Mouse (Mus musculus): ENCODE measurements around the gene Rpl14.

DNA sequence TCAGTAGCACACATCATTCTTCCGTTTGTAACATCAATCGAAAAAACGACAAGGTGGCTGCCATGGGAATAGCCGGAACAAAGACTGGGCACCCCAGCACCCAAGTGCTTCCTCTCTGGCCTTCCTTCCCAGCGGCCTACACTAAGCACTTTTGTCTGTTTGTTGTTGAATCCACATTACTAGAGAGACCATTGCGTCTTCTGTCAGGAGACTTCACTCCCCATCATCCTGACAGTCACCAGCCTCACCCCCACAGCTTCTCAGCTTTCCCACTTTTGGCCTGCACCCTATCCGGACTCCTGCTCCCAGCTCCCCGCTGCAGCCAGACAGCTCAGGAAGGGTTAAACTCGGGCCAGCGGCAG lies 48.1 kb downstream of the Rpl14 start:
- TF ChIP-seq POLR2A (IDR thresholded peaks at IDR 0.05; ENCODE audit: extremely low read depth, insufficient read depth, low read length) (no peak), CTCF (IDR thresholded peaks at IDR 0.05; ENCODE audit: extremely low read depth, insufficient read depth, low read length) (no peak)
